Mouse (Mus musculus): ENCODE measurements around the gene Ripply2. TPM values are rescaled to one million over a fixed set of nuclear protein-coding genes. Genes with fewer than 3 reads are reported as not detected.

Gene Ripply2
- polyA plus RNA-seq, 1 experiment, result 10.0 TPM

DNA sequence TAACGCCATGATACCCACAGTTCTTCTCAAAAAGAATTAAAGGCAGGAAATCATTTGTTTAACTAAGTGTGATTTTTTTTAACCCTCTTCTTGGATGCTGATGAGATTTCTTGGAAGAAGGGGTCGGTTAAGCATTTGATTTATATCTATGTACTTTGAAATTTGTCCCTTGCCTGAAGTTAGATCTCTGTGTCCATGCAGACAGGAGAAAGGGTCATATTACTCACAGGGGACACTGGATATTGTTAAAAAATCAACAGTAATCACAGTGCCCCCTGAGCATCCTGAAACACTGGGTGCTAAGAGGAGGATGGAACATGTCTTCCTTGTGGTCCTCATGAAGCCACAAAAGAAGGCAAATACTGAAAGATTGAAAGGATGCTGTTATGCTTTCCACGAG, 30.8 kb upstream of the Ripply2 start:
- H3K4me1 ChIP-seq (ENCODE audit: control insufficient read depth, insufficient read depth, low read length), result no peaks in the 10 kb centered on the region
- no peak overlapping the region for H3K27ac ChIP-seq (ENCODE audit: insufficient read depth, low read length)
- 93% methylated on average over 3 of the region's 3 CpGs for WGBS
- no peak overlapping the region for H3K4me3 ChIP-seq (replicated peaks; ENCODE audit: insufficient read depth, low read depth, low read length)
- no peak for TF ChIP-seq CTCF (IDR thresholded peaks at IDR 0.05; ENCODE audit: borderline replicate concordance, insufficient read depth, low read depth, low read length)
- no peak for TF ChIP-seq POLR2A (IDR thresholded peaks at IDR 0.05; ENCODE audit: borderline replicate concordance, insufficient read depth, low read length)
- no peak for DNase-seq
- H3K27me3 ChIP-seq (ENCODE audit: control insufficient read depth, insufficient read depth, low read length), result no peaks in the 10 kb centered on the region

GRCm38 (mm10) chr9:86985105-86985504, 30.2 kb upstream of the Ripply2 start:
- no peak overlapping the region for H3K27ac ChIP-seq (ENCODE audit: insufficient read depth, low read length)
- WGBS, result 88% methylated on average over 6 of the region's 6 CpGs
- no peak for DNase-seq
- no peaks in the 10 kb centered on the region for H3K4me1 ChIP-seq (ENCODE audit: control insufficient read depth, insufficient read depth, low read length)
- TF ChIP-seq POLR2A (IDR thresholded peaks at IDR 0.05; ENCODE audit: borderline replicate concordance, insufficient read depth, low read length) (no peak), CTCF (IDR thresholded peaks at IDR 0.05; ENCODE audit: borderline replicate concordance, insufficient read depth, low read depth, low read length) (no peak)
- no peak overlapping the region for H3K4me3 ChIP-seq (replicated peaks; ENCODE audit: insufficient read depth, low read depth, low read length)
- no peaks in the 10 kb centered on the region for H3K27me3 ChIP-seq (ENCODE audit: control insufficient read depth, insufficient read depth, low read length)

GRCm38 (mm10) chr9:86986703-86987296, 28.5 kb upstream of the Ripply2 start:
- no peak for TF ChIP-seq POLR2A (IDR thresholded peaks at IDR 0.05; ENCODE audit: borderline replicate concordance, insufficient read depth, low read length)
- TF ChIP-seq CTCF (IDR thresholded peaks at IDR 0.05; ENCODE audit: borderline replicate concordance, insufficient read depth, low read depth, low read length), result no peak
- 66% methylated on average over 7 of the region's 7 CpGs for WGBS

DNA sequence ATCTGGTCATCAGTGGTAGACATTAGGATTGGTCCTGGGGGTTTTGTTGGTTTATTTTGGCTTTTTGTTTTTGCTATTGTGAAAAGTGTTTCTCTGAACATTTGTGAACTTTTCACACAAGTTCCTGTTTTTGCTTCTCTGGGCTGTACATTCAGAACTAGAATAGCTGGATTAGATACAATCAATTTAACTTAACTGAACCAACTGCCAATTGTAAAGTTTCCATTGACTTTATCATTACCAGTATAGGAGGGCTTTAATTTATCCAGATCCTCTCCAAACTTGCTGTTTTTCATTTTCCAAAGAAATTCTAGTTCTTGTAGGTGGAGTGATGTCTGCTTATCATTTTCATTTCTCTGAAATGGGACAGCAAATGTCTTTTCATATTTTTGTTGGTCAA, 25.5 kb upstream of the Ripply2 start:
- H3K4me1 ChIP-seq (ENCODE audit: control insufficient read depth, insufficient read depth, low read length), result peaks cover 3% of the 10 kb centered on the region; the same call in 1 of the 2 replicates
- TF ChIP-seq CTCF (IDR thresholded peaks at IDR 0.05; ENCODE audit: borderline replicate concordance, insufficient read depth, low read depth, low read length) (no peak), POLR2A (IDR thresholded peaks at IDR 0.05; ENCODE audit: borderline replicate concordance, insufficient read depth, low read length) (no peak)
- H3K4me3 ChIP-seq (replicated peaks; ENCODE audit: insufficient read depth, low read depth, low read length), result no peak overlapping the region

More at GRCm38 (mm10) chr9:86986703-86987296, 28.5 kb upstream of the Ripply2 start:
- H3K4me1 ChIP-seq (ENCODE audit: control insufficient read depth, insufficient read depth, low read length), result peaks cover under 1% of the 10 kb centered on the region; the same call in 1 of the 2 replicates
- no peak overlapping the region for H3K4me3 ChIP-seq (replicated peaks; ENCODE audit: insufficient read depth, low read depth, low read length)
- H3K27me3 ChIP-seq (ENCODE audit: control insufficient read depth, insufficient read depth, low read length), result no peaks in the 10 kb centered on the region
- no peak overlapping the region for H3K27ac ChIP-seq (ENCODE audit: insufficient read depth, low read length)
- DNase-seq, result no peak

DNA sequence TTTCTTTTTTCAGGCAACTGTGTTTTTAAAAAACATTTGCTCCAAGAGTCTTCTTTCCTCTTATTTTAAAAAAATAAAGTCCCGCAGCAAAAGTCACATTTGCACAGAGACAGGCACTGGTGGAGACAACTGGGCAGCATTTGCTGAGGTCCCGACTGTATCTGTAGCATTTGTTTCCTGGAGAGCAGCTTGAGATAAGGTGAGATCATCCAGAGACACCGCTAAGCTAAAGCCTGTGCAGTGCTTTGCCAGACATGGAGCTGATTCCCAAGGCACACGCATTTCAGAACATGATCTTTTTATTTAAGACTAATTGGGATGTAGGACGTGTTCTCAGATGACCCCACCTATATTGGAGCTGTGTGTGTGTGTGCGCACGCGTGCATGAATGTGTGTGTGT, 23.6 kb upstream of the Ripply2 start:
- Histone ChIP-seq H3K27me3 (ENCODE audit: control insufficient read depth, insufficient read depth, low read length) (no peaks in the 10 kb centered on the region), H3K27ac (ENCODE audit: insufficient read depth, low read length) (peak overlapping the region; percentile 46; the same call in 1 of the 2 replicates), H3K4me1 (ENCODE audit: control insufficient read depth, insufficient read depth, low read length) (peaks cover 3% of the 10 kb centered on the region; the same call in 1 of the 2 replicates), H3K4me3 (replicated peaks; ENCODE audit: insufficient read depth, low read depth, low read length) (peak overlapping the region; percentile 16)
- 60% methylated on average over 8 of the region's 8 CpGs for WGBS
- no peak for TF ChIP-seq CTCF (IDR thresholded peaks at IDR 0.05; ENCODE audit: borderline replicate concordance, insufficient read depth, low read depth, low read length)
- no peak for TF ChIP-seq POLR2A (IDR thresholded peaks at IDR 0.05; ENCODE audit: borderline replicate concordance, insufficient read depth, low read length)
- no peak for DNase-seq

More for the DNA sequence above, 25.5 kb upstream of the Ripply2 start:
- Histone ChIP-seq H3K27me3 (ENCODE audit: control insufficient read depth, insufficient read depth, low read length) (no peaks in the 10 kb centered on the region), H3K27ac (ENCODE audit: insufficient read depth, low read length) (no peak overlapping the region)
- DNase-seq, result no peak

DNA sequence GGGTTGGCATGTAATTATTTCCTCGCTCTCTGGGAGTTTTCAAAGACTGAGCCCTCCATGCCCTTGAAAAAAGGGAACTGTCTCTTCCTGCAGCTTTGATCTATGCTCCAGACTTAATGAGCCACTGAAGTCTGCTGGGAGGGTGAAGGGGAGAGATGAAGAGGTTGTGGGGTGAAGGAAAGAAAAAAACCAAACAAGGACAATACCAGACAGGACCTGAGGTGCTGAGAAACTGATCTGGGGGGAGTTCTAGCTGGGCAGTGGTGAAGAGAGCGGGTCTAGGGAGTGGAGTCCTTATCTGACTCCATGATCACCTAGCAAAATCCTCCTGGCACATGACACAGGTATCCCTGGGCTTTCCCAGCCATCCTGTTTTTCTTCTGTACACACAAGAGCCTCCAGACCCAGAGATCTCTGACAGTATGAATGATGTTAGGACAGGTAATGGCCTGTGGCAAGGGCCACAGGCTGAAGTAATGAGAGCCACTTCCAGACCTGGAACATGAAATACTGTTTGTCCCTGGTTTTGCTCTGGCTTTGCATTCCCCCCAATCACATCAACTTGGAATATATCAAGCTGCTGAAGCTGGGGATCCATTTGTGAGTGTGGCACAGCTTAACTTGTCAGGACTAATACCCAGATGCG, 18.2 kb upstream of the Ripply2 start:
- TF ChIP-seq POLR2A (IDR thresholded peaks at IDR 0.05; ENCODE audit: borderline replicate concordance, insufficient read depth, low read length) (no peak), CTCF (IDR thresholded peaks at IDR 0.05; ENCODE audit: borderline replicate concordance, insufficient read depth, low read depth, low read length) (no peak)
- no peak overlapping the region for H3K27ac ChIP-seq (ENCODE audit: insufficient read depth, low read length)
- H3K27me3 ChIP-seq (ENCODE audit: control insufficient read depth, insufficient read depth, low read length), result no peaks in the 10 kb centered on the region
- no peak for DNase-seq
- H3K4me3 ChIP-seq (replicated peaks; ENCODE audit: insufficient read depth, low read depth, low read length), result no peak overlapping the region
- peaks cover 4% of the 10 kb centered on the region; the same call in 1 of the 2 replicates for H3K4me1 ChIP-seq (ENCODE audit: control insufficient read depth, insufficient read depth, low read length)
- 87% methylated on average over 3 of the region's 3 CpGs for WGBS

DNA sequence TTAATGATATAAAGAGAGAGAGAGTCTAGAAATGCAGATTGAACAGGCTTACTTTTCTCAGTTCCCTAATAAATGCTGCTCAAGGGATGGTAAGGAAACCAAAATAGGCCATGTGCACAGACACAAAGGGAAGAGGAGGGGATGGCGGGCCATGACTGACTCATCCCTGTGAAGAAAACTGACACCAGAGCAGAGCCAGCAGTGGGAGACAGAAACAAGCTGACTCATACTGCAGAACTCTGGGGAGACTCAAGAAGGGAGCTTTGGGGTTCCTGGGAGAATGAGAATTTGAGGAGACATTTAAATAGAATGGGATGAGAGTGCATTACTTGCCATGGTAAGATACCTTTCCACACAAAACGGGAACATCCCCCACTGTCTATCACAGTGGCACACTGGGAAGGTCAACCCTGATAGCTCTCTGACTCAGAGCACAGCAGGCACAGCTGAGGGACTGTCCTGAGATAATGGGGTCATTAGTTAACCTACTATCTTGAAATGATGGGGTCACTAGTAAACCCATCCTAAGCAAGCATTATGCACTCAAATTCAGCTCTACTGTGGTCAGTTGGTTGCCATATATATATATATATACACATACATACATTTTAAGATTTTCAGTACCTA, 15.3 kb upstream of the Ripply2 start:
- WGBS, result 31% methylated on average over 2 of the region's 2 CpGs
- DNase-seq, result peak in 1 of 2 experiments; percentile 67
- Histone ChIP-seq H3K4me1 (ENCODE audit: control insufficient read depth, insufficient read depth, low read length) (peaks cover 12% of the 10 kb centered on the region), H3K27me3 (ENCODE audit: control insufficient read depth, insufficient read depth, low read length) (no peaks in the 10 kb centered on the region), H3K27ac (ENCODE audit: insufficient read depth, low read length) (no peak overlapping the region), H3K4me3 (replicated peaks; ENCODE audit: insufficient read depth, low read depth, low read length) (no peak overlapping the region)
- TF ChIP-seq CTCF (IDR thresholded peaks at IDR 0.05; ENCODE audit: borderline replicate concordance, insufficient read depth, low read depth, low read length) (no peak), POLR2A (IDR thresholded peaks at IDR 0.05; ENCODE audit: borderline replicate concordance, insufficient read depth, low read length) (no peak)
